In the genomic region with DNA sequence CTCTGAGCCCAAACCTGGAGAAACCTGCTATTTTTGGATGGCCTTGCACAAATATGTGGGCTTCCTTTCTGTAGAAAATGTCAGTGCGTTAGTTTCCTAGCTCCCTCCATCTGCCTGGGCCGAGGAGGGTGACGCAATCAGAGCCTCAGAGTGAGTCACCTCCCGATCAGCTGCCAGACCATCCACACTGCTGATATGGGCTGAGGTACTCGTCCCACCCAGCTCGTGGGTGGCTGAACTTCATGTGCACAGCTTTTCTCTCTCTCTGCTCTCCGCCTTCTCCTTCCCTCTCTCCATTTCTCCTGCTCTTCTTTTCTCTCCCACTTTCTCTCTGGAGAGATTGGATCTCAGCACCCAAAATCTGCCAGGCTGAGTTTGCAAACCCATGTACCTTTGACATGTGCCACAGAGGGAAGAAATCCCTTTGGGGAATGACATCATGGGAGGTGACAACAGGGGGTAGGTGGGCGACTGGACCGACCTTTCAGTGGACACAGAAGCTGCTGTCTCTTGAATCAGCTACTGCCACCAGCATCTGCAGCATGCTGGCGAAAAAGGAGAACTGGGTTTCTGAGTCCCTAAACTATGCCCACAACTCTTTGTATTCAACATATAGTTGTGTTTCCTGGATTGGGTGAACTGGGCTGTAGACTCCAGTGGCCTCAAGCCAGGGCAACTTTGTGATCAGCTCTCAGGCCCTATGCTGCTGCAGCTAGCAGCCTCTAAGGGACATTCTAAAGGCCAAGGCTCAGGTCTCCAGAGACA, we compare ENCODE assay signal across 8 mouse cellular contexts. TPM values are rescaled to one million over a fixed set of nuclear protein-coding genes. Genes with fewer than 3 reads are reported as not detected.
DNase-seq lines count a peak whose midpoint lies in the region; ATAC-seq and TF ChIP-seq lines count a peak whose summit lies in the region.

No protein-coding gene starts in this region.

- no peak overlapping the region for H3K9ac ChIP-seq in kidney, postnatal 0 days (ENCODE audit: low read depth, low read length)
- H3K9ac ChIP-seq in lung, postnatal 0 days (replicated peaks; ENCODE audit: low read depth), result no peak overlapping the region

- no peak for TF ChIP-seq CTCF in kidney, postnatal 0 days (IDR thresholded peaks at IDR 0.05; ENCODE audit: low read depth)
- TF ChIP-seq CTCF in lung, postnatal 0 days (IDR thresholded peaks at IDR 0.05), result no peak

- no peaks in the 10 kb centered on the region for H3K9me3 ChIP-seq in kidney, postnatal 0 days (replicated peaks; ENCODE audit: low read length)
- no peaks in the 10 kb centered on the region for H3K9me3 ChIP-seq in lung, postnatal 0 days (ENCODE audit: low read length)

- H3K4me2 ChIP-seq in kidney, postnatal 0 days (ENCODE audit: low read length), result no peak overlapping the region
- H3K4me2 ChIP-seq in lung, postnatal 0 days (replicated peaks; ENCODE audit: low read depth, low read length), result no peak overlapping the region

- H3K4me1 ChIP-seq in kidney, postnatal 0 days (replicated peaks; ENCODE audit: insufficient read depth, low read length), result 0 out of 2 replicates have a peak, but pooled peaks cover 3% of the 10 kb centered on the region
- no peaks in the 10 kb centered on the region for H3K4me1 ChIP-seq in lung, postnatal 0 days (ENCODE audit: insufficient read depth, low read depth, low read length)

- ATAC-seq in kidney, postnatal 0 days (replicated peaks; ENCODE audit: low FRiP score, low read depth), result no peak
- ATAC-seq in hematopoietic stem cell, adult 5-6 weeks (replicated peaks in 1 of 2; ENCODE audit: insufficient read depth in 1 of 2, low FRiP score in 2 of 2, low TSS enrichment in 1 of 2, low read depth in 1 of 2, poor library complexity in 2 of 2, severe bottlenecking in 2 of 2), result peak; percentile 37 to 42; a peak in 2 of 4 replicates
- peak; percentile 90 for ATAC-seq in lung, postnatal 0 days

- peak; percentile 45 for DNase-seq in kidney, postnatal 0 days (ENCODE audit: low spot score)
- DNase-seq in kidney, adult 9 months, result no peak
- peak; percentile 83 to 89 for DNase-seq in frontal cortex, postnatal 36 days (ENCODE audit: low spot score in 2 of 2)
- DNase-seq in lung, postnatal 0 days (ENCODE audit: low spot score), result peak; percentile 91
- DNase-seq in telencephalon, adult 2 months (ENCODE audit: low read depth, low spot score), result peak; percentile 93
- no peak for DNase-seq in kidney, adult 11 months
- DNase-seq in thymus, postnatal 10 days (ENCODE audit: low spot score in 2 of 2), result no peak

- no peak overlapping the region for H3K4me3 ChIP-seq in kidney, postnatal 0 days (replicated peaks; ENCODE audit: low read depth, low read length)
- H3K4me3 ChIP-seq in lung, postnatal 0 days (ENCODE audit: low read depth, low read length), result no peak overlapping the region

- H3K27ac ChIP-seq in kidney, postnatal 0 days, result no peak overlapping the region
- no peak overlapping the region for H3K27ac ChIP-seq in lung, postnatal 0 days (ENCODE audit: low read length)

- no peak for TF ChIP-seq EP300 in lung, postnatal 0 days (IDR thresholded peaks at IDR 0.05)

- WGBS in kidney, postnatal 0 days, result 55% methylated on average over 10 of the region's 10 CpGs
- WGBS in lung, postnatal 0 days, result 45% methylated on average over 10 of the region's 10 CpGs

- no peaks in the 10 kb centered on the region for H3K36me3 ChIP-seq in kidney, postnatal 0 days (ENCODE audit: insufficient read depth, low read length)
- no peaks in the 10 kb centered on the region for H3K36me3 ChIP-seq in lung, postnatal 0 days (ENCODE audit: insufficient read depth, low read length)

- H3K27me3 ChIP-seq in kidney, postnatal 0 days (ENCODE audit: insufficient read depth, low read length), result no peaks in the 10 kb centered on the region
- H3K27me3 ChIP-seq in lung, postnatal 0 days (replicated peaks; ENCODE audit: insufficient read depth, low read length), result no peaks in the 10 kb centered on the region

RNA-seq across cellular contexts. Expression of gene Smad3, which starts 36.1 kb away (rescaled TPM):
- 19.2 and 20.0 TPM in 2 replicates for polyA plus RNA-seq in kidney, postnatal 0 days (2015; fragmentation: Nextera tagmentation; extraction: Ambion mirVana)
- total RNA-seq in hematopoietic stem cell, adult 5-6 weeks (2017), result 43.1 and 45.5 TPM in 2 replicates
- polyA plus RNA-seq in lung, postnatal 0 days (2015; fragmentation: Nextera tagmentation; extraction: Ambion mirVana), result 11.8 and 12.3 TPM in 2 replicates

Comparison
In these comparisons a context has a peak if more than half of its experiments do, and no peak if none do; other contexts are left out.
1. DNase-seq: peak in kidney, postnatal 0 days (single experiment), frontal cortex, postnatal 36 days (2 of 2), lung, postnatal 0 days (single experiment) and telencephalon, adult 2 months (single experiment); none in kidney, adult 9 months (single experiment), kidney, adult 11 months (single experiment) and thymus, postnatal 10 days (0 of 2).